Mouse (Mus musculus) monocyte, adult 2 months (primary cell): ENCODE data around the gene Icam1.

ENCODE experiments used
- DNase-seq, 2 experiments: peaks; one replicate each; pipeline ENCODE4 v3.0.0; 2022; ENCODE audit warnings: low spot score in 2 of 2, low read depth in 1 of 2

Gene Icam1

DNA sequence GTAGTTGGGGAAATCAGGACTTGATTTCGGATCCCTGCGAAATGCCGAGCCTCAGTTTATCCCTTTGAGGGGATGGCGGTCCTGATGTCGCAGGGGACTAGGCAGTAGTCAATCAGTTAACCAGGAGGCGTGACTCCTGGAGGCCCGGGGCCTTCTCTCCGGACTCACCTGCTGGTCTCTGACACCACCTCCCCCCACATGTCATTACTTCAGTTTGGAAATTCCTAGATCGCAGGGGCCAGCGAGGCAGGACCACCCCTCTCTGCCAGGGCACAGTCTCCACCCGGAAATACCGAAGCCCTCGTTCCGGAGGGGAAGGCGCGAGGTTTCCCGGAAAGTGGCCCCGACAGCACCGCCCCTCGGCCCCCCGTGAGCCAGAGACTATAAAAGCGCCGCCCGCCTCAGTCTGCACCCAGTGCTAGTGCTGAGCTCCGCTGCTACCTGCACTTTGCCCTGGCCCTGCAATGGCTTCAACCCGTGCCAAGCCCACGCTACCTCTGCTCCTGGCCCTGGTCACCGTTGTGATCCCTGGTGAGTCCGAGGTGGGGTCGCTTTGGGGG is at the start of gene Icam1:
Gene Icam1, plus strand, starts transcription at position 415 of the 560 bp plus-strand sequence.
- DNase-seq, result peak in 1 of 2 experiments; percentile 77

DNA sequence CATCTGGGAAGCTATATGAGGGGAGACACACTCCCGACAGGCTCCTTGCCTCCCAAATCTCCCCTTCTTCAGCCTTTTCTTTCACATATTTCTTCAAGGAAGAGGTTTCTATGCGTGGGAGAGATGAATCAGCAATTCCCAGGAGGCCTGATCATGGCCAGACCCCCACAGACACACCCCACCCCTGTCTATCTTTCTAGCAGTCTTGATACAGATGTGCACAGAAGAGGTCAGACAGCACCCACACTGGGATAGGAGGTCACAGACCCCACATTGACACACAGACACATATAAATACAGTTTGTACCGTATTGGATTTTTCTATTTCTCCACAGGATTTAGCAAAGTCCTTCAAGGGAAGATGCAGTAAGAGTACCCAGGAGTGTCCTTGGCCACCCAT is 49.8 kb upstream of the Icam1 start:
- DNase-seq, result no peak

DNA sequence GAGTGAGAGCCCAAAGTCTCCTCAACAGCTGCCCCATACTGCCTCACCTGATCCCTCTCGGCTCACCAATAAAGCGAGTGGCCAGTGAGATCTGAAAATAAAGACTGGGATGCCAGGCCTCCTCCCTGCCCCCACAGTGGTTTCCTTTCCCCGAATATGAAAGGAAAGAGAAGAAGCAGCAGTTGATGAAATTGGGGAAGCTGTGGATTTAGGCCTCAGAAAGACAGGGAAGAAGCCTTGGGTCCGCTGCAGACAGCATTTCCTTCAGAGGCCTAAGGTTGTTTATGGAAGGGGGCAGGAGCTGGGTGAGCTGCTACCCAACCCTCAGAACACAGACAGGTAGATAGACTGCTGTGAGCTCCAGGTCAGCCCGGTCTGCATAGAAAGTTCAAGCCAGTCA is 49.0 kb upstream of the Icam1 start:
- no peak for DNase-seq

DNA sequence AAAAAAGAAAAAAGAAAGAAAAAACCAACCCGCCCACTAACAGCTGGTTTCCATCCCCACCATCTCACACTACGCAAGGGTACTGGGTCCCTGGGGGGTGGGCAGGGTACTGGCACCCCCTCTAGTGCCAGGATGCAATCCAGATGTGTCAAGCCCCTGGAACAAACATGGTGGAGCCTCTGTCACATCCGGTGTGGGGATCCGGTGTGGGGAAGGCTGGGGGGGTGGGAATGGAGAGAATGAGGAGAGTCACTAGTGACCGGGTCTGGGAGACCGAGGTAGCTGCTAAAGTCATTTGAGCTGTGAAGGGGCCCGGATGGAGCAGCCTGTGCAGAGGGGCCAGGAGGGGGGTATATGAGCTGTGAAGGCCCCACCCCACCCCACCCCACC is 44.0 kb upstream of the Icam1 start:
- DNase-seq, result no peak

DNA sequence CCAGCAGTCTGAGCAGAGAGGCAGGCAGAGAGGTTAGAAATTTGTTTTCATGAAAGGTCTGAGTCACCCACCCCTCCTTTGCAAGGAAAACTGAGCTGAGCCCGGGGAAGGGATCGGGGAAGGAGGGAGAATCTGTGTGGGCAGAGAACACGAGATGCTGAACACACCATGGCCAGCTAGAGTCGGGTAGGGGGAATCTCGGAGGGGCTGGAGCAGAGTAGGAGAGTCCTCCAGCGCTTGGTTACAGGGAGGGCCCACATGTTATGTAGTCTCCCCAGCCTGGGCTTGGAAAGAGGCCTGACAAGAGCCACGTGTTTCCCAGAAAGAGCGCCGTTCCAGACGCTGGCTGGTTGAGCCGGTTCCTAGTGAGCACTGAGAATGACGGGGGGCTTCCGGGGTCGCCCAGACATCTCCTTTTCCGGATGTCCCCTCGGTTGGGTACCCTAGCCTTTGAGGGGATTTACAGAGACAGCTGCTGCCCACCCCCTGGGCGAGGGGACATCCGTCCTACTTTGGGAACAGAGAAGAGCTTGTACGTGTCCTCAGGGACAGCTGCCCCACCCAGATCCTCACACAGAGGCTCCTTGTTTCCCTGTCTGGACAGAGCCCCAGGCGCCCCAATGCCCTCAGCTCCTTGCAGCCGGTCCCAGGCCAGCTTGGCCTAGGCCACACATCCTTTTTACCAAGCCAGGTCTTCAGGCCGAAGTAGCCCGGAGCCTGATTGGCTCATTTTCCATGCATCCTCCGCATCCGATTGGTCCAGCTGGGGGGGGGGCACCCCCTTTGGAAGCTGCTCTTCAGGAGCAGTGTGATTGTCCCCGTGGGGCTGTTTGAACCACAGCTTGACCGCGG is 43.4 kb upstream of the Icam1 start:
- DNase-seq, result no peak

DNA sequence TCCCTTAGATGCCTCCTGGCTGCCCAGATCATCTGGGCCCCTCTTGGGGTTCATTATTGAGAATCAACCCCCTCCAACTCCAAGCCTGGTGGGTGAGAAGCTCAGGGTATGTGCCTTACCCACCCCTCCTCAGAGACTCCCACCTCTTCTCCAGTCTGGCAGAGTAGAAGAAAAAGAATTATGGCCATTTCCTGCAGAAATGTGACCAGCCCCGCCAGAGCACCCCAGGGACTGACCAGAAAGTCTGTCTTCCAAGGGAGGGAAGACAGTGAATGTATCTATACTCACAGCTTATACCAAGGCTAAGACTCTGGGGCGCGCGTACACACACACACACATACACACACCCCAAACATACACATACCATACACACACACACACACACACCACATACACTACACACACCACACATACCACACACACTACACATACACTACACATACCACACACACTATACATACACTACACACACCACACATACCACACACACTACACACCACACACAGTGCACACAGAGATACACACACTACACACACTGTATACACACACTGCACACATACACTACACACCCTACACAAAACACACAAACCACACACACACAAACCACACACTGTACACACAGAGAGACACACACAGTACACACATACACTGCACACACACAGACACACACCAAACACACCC is 42.6 kb upstream of the Icam1 start:
- no peak for DNase-seq

DNA sequence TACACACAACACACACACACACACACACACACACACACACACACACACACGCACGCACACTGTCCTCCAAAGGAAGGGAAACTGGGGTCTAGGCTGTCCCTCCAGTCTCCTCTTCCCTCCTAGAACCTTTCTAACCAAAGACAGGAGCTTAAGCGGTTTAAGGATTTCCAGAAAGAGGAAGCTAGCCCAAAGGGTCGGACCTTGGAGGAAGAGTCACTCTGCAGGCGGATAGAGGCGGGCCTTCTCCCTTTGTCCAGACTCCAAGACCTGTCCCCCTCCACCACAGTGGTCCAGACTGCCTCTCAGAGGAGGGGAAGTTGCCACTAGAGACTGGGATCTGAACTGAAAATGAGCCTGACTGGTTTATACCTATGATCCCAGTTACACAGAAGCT is 42.1 kb upstream of the Icam1 start:
- peak; percentile 26 to 31 for DNase-seq

DNA sequence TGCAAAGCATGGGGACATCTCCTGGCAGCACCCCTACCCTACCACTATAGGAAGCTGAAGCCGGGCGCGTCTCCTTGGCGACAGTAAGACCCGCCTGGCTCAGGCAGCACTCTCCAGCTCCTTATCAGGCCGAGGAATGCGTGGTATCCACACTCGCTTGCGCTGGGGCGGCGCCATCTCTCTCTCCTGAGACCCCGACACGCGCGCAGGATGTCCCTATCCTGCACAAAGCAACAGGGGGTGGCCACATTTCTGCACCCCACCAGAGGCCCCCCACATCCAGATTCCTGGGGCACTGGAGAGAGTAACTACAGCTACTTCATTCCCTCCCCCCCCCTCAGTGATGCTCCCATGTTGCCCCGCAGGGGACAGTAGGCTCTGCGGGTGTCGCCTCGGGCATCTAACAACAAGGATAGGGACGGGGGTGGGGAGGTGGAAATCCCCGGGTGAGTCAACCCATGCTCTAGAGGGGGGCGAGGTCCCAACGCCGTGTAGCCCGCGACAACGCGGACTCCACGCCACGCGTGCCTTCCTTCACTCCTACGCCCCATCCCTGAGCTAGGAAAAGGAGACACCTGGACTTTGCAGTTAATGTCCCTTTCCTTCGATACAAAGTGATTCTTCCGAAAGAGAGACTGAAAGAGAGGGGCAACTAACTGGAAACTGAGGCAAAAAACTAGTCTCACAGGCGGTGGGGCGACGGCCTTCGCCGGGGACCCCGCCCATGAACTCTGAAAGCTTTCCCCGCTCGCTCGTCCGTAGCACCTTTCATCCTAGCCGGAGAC is 40.2 kb upstream of the Icam1 start:
- no peak for DNase-seq

DNA sequence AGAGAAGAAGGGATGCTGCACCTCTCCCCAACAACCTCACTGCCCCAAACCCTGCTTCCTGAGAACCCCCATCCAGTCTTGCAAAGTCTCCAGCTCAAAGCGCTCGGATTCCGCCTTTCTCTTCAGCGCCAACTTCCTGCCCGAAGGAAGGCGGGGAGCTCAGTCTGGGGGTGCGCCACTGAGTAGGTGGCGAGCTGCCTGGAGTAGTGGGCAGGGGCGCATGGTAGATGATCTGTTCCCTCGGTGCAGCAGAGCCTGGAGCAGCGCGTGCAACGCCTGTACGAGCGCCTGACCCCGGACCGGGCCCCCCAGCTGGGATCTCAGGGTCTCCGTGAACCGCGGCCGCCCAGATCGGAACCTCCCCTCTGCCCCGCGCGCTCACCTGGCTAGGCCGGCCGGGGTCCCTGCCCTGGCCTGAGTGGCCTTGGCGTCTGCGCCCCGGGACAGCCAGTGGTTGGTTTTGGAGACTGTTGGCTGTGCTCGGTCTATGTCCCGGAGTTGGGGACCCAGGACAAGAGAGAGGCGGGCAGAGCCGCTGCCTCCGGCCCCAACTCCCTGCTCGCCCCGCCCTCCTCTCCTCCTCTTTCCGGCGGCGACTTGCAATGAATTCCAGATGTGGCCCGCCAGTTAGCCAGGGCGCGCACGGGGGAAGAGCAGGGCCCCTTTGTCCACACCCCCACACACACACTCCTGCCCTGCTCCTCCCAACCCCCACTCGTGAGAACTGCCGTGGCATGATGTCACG is 39.4 kb upstream of the Icam1 start, which contains the start of gene S1pr2:
Gene S1pr2, minus strand, starts transcription at position 566 of the 745 bp plus-strand sequence.
- peak; percentile 27 to 63 for DNase-seq

DNA sequence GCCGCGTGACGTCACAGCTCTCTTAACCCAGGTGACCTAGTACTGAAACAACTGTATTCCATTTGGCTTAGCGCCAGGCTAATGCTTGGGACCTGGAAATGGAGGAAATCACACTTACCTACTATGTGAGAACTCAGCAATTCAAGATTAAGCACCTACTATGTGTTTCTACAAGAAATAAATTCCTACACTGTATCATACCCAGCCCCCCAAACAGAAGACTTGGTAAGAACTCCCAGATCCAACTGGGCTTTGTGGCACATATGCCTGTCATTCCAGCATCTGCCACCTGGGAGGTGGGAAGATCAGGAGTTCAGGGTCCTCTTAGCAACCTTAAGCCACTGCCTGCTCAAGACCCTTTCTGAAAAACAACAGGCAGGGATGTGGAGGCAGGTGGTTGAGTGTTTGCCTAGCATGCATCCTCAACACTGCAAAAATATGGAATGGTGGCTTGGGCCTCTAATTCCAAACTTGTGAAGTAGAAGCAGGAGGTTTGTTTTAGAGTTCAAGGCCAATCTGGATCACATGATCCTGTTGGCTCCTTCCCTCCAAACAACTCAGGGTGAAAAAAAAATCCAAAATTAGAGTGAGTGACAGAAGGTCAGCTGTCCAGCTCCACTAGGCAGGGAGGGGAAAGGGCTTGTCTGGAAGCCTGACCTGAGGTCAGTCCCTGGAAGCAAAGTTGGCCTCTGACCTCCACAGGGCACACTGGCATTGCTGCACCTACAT is 38.7 kb upstream of the Icam1 start:
- DNase-seq, result no peak

DNA sequence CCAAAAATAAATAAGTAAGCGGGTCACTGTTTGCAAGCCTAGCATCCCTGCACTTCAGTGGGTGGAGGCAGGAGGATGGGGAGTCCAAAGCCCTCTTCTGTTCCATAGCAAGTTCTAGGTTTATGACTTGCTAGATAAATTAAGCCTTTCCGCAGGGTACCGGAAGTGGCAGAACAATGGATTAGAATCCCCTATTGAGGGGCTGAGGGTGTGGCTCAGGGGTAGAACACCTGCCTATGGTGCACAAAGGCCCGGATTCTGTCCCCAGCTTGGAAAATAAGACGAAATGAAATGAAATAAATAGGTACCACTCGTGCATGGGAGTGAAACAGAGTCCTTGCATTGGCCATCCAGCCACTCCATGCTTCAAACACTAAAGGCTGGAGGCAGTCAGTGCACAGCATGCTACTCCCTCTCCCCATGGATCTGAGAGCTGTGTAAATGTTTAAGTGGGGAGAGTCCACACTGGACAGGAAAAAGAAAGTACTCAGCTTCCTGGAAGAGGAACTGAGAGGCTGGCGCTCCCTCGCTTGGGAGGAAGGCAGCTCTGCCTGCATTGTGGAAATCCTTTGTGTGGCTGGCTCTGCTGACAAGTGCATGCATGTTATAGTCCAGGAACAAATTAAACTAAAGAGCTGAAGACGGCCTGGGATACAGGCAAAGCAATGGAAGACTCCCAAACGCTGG is 37.2 kb upstream of the Icam1 start:
- no peak for DNase-seq

DNA sequence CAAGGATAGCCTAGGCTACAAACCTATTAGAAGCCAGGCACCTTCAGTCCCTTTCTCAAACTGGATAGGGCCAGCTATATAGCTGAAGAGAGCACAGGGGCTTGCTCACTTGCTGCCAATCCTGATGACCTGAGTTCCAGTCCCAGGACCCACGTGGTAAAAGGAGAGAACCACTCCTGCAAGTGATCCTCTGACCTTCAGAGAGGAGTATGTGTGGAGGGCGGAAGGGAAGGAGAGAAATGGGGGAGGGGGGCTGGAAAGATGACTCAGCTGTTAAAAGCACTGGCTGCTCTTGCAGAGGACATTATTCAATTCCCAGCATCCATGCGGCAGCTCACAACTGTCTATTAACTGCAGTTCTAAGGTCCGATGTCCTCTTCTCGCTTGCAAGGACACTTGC is 36.6 kb upstream of the Icam1 start:
- DNase-seq, result no peak

DNA sequence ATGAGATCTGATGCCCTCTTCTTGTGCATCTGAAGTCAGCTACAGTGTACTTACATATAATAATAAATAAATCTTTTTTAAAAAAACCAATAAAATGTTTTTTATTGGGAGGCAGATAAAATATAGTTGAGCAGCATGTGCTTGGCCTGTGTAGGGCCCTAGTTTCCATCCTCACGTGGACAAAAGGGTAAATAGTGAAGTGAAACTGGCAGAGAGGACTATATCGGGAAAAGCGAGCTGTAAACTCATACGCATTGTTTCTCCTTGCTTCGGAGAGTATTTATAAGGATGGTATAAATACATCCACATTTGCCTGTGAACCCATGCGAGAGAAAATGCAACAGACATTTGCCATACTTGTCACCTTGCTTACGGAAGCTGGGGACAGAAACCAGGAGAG is 36.0 kb upstream of the Icam1 start:
- DNase-seq, result no peak

DNA sequence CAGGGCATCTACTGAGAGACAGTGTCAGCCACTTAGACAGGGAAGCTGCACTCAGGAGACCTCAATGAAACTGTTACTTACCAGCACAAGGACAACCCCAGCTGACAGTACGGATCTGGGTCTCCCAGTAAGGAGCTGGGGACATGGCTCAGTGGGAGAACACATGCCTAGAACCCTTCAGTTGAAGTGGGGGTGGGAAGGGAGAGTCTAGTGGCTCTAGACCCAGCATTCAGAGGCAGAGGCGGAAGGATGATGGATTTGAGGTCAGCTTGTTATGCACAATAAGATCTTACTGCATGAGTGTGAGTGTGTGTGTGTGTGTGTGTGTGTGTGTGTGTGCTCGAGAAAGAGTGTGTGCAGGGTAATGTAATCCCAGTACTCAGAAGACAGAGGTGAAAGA is 33.6 kb upstream of the Icam1 start:
- no peak for DNase-seq

DNA sequence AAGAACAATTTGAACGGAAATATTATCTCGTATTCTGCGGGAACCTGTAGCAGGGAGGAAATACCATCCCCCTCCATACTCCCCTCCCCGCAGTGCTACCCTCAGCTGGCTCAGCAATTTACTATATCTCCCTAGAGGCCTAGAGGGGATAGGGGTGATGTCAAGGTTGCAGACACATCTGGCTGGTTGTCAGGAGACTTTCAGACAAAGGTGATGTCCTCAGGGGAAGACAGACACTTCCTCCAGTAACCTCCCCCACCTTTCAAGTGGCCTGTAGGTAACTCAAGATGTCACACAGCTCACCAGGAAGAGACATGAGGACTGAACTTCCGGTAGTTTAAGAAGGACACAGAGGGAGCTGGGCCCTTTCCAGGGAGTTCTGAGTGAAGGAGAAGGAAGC is 32.6 kb upstream of the Icam1 start:
- no peak for DNase-seq

DNA sequence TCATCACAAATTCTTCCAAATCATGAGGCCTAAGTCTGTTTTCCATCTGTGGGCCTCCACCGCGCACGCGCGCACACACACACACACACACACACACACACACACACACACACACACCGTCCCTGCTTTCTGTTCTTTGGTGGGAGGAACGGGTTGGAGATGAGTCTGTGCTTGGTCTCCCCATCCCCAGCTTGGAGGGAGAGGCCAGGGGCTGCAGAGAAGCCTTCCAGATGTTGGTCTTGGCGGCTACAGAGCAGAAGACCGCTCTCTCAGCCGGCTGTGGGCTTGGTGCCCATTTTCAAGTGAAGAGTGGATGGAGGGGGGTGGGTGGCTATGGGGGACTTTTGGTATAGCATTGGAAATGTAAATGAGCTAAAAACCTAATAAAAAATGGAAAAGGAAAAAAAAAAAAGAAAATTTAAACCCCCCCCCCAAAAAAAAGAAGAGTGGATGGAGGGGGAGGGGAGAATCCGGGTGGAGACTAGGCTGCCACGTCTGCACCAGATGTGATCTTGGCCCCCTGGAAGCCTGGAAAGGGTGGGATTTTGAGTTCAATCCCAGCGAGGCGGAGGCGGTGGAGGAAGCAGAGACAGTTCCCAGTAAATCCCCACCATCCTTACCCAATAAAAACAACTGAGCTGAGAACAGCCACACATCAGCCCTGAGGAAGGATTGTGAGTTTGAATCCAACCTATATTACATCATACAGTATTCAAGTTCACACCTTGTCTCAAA is 28.7 kb upstream of the Icam1 start:
- no peak for DNase-seq

DNA sequence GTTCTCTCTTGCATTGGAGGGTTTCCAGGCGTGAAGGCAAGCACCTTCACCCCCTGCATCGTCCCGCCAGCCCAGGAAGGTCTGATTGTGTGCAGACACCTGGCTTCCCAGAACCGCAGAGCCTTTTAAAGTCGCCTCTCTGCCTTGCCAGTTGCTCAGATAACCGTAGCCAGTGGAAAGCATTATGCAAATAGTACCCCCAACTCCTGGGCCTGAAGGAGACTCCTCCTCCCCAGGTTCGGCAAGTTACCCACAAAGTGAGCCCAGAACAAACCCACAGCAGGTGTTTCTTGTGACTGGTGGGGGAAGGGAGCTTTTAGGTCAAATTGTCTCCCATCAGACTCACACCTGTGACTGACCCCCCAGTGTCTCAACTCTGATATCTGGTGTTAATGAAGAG is 27.8 kb upstream of the Icam1 start:
- DNase-seq, result no peak

DNA sequence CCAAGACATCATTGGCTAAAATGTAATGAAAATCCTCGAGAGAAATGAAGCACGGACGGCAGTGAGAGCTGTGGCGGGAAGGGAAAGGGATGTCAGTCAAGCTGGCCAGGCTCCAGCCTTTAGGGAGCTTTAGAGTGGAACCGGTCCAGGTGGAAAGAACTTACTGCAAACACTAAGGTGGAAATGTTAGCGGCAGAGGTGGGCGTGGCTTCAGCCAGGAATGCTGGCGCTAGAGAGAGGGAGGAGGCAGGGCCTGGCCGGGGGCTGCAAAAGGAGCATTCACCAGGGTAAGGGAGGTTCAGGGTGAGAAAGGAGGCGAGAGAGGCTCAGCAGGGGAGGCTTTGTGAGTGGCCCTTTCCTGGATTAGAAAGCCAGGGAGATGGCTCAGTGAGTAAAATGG is 24.9 kb upstream of the Icam1 start:
- DNase-seq, result no peak

DNA sequence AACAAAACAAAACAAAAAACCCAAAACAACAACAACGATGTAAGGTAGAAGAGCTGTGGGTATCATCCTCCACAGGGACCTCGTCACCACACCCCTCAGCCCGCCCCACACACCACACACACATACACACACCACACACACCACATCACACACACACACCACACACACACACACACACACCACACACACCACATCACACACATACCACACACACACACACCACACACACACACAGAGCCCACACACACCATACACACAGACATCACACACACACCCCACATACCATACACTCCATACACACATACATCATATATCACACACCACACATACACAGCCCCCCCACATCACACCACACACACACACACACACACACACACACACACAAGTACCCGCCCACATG is 24.2 kb upstream of the Icam1 start:
- no peak for DNase-seq
